Mouse (Mus musculus) testis, adult 2 months (tissue): Measurements from ENCODE around the gene Shpk.
A peak's percentile ranks its signal among the peaks of the same experiment; 100 is the strongest.

Experiments used
- CTCF ChIP-seq: fragments of 200-500 bp; IDR thresholded peaks from 2 replicates; pipeline ENCODE4 v1.5.1; 2012; ENCODE audit warnings: low read depth, mild to moderate bottlenecking, inconsistent platforms, low read length, moderate library complexity; ENCODE audit not compliant: control insufficient read depth, insufficient read depth, insufficient replicate concordance
- POLR2A ChIP-seq: fragments of 200-500 bp; IDR thresholded peaks from 2 replicates; pipeline ENCODE4 v1.6.1; 2012; ENCODE audit warnings: low read depth, mild to moderate bottlenecking, inconsistent platforms, low read length, moderate library complexity; ENCODE audit not compliant: control insufficient read depth

DNA sequence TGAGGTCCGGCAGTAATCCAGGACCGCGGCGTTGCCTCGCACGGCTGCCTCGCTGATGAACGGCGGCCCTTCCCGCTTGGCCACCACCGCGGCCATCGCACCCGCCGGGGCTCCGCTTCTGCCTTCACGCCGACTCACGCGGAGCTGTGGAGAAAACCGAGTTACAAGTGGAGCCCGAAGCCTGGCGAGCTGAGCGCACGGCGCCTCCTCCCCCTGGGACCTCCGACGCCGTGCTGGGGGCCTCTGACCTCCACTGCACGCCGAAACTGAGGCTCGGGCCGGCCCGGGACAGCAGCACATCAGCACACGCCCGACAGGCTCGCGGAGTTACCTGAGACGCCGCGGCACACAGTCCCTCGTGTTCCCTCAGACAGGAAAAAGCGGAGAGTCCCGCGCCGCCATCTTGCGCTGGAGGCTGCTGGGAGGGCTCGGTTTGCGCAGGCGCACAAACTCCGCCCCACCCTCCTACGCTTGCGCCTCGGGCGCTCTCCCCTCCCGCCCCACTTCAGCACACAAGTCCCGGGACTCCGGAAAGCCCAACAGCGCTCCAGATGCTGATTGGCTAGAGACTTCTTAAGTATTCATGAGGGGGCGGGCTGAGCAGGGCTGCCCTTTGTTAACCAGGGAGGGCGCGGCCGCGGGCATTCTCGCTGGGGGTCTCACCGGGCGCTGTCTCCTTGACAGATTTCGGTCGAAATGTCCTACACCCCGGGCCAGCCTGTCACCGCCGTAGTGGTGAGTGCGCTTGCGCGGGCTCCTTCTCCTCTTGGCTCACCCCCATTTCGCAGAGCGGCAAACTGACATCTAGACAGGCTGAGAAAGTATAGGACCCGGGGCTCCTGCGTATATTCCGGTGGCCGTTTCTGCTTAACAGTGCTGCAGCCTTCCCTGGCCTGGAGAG is 22.4 kb upstream of the Shpk start, which contains the start of the genes Emc6 and Tax1bp3:
- TF ChIP-seq POLR2A (peak; percentile 85), CTCF (no peak)
